In genomic region chr11:115628465-115629101, GRCm38 (mm10) we compare ENCODE assay signal across 8 mouse cellular contexts. TPM values are rescaled to one million over a fixed set of nuclear protein-coding genes. Genes with fewer than 3 reads are reported as not detected.
DNase-seq lines count a peak whose midpoint lies in the region; ATAC-seq and TF ChIP-seq lines count a peak whose summit lies in the region.

No protein-coding gene starts in this region.

- H3K4me1 ChIP-seq in cerebellum, adult 2 months (ENCODE audit: control insufficient read depth, insufficient read depth, low read length): no peaks in the 10 kb centered on the region; the same call in 1 of the 2 replicates
- peaks cover 13% of the 10 kb centered on the region for H3K4me1 ChIP-seq in forebrain, embryonic 13.5 days
- H3K4me1 ChIP-seq in liver, embryonic 12.5 days: peaks cover 37% of the 10 kb centered on the region

- peak overlapping the region; percentile 24 for H3ac ChIP-seq in C2C12 (ENCODE audit: control insufficient read depth, insufficient read length, low read depth)

- H3K4me3 ChIP-seq in cerebellum, adult 2 months (replicated peaks; ENCODE audit: insufficient read depth, low read depth, low read length): peak overlapping the region; percentile 25
- peak overlapping the region; percentile 32 for H3K4me3 ChIP-seq in C2C12 (ENCODE audit: insufficient read depth, poor library complexity, severe bottlenecking)
- H3K4me3 ChIP-seq in forebrain, embryonic 13.5 days: peak overlapping the region; percentile 69
- peak overlapping the region; percentile 77 for H3K4me3 ChIP-seq in liver, embryonic 12.5 days

- H3K27me3 ChIP-seq in cerebellum, adult 2 months (ENCODE audit: control insufficient read depth, insufficient read depth, low read length): no peaks in the 10 kb centered on the region
- H3K27me3 ChIP-seq in C2C12 (ENCODE audit: control insufficient read depth, insufficient read depth, insufficient read length): no peaks in the 10 kb centered on the region
- no peaks in the 10 kb centered on the region for H3K27me3 ChIP-seq in forebrain, embryonic 13.5 days
- H3K27me3 ChIP-seq in liver, embryonic 12.5 days (replicated peaks): no peaks in the 10 kb centered on the region

- no peak for TF ChIP-seq POLR2A in cerebellum, adult 2 months (IDR thresholded peaks at IDR 0.05; ENCODE audit: borderline replicate concordance, insufficient read depth, low read length)

- WGBS in cerebellum, adult 2 months: 48% methylated on average over 13 of the region's 13 CpGs
- 57% methylated on average over 13 of the region's 13 CpGs for WGBS in forebrain, embryonic 13.5 days
- 42% methylated on average over 13 of the region's 13 CpGs for WGBS in liver, embryonic 12.5 days (ENCODE audit: insufficient replicate concordance)

- no peak overlapping the region for H3K27ac ChIP-seq in cerebellum, adult 2 months (ENCODE audit: insufficient read depth, low read length)
- H3K27ac ChIP-seq in forebrain, embryonic 13.5 days: no peak overlapping the region
- H3K27ac ChIP-seq in liver, embryonic 12.5 days: peak overlapping the region; percentile 72

- TF ChIP-seq CTCF in cerebellum, adult 2 months (IDR thresholded peaks at IDR 0.05; ENCODE audit: borderline replicate concordance, insufficient read depth, low read depth, low read length): no peak
- no peak for TF ChIP-seq CTCF in C2C12 (IDR thresholded peaks at IDR 0.05; ENCODE audit: control insufficient read depth, insufficient read depth, insufficient read length)

- peak overlapping the region; percentile 45; the same call in 1 of the 2 replicates for H3K9ac ChIP-seq in forebrain, embryonic 13.5 days
- H3K9ac ChIP-seq in liver, embryonic 12.5 days: peak overlapping the region; percentile 72

- ATAC-seq in forebrain, embryonic 13.5 days: no peak; the same call in 1 of the 2 replicates
- peak; percentile 10 for ATAC-seq in liver, embryonic 12.5 days

- H3K36me3 ChIP-seq in C2C12 (ENCODE audit: control insufficient read depth, insufficient read depth): no peaks in the 10 kb centered on the region
- no peaks in the 10 kb centered on the region for H3K36me3 ChIP-seq in forebrain, embryonic 13.5 days (ENCODE audit: poor library complexity, severe bottlenecking)
- H3K36me3 ChIP-seq in liver, embryonic 12.5 days: peaks cover 10% of the 10 kb centered on the region

- no peak for DNase-seq in cerebellum, adult 2 months
- no peak for DNase-seq in cerebellum, postnatal 10 days
- no peak for DNase-seq in adipocyte (ENCODE audit: low spot score)
- DNase-seq in urinary bladder, adult 2 months (ENCODE audit: low spot score): no peak
- DNase-seq in thymus, adult 18-20 months: no peak

- H3K79me3 ChIP-seq in C2C12 (ENCODE audit: low read depth): no peaks in the 10 kb centered on the region

- no peaks in the 10 kb centered on the region for H3K9me3 ChIP-seq in forebrain, embryonic 13.5 days (replicated peaks)
- no peaks in the 10 kb centered on the region for H3K9me3 ChIP-seq in liver, embryonic 12.5 days (replicated peaks)

- peak overlapping the region; percentile 95 for H3K4me2 ChIP-seq in forebrain, embryonic 13.5 days
- peak overlapping the region; percentile 94 for H3K4me2 ChIP-seq in liver, embryonic 12.5 days

- H3K79me2 ChIP-seq in C2C12 (ENCODE audit: control insufficient read depth, insufficient read depth): peaks cover 7% of the 10 kb centered on the region

TF ChIP-seq in C2C12, 6 proteins besides CTCF, POLR2A, EP300 and RAD21:
- TF ChIP-seq USF1 (IDR thresholded peaks at IDR 0.05; ENCODE audit: low read depth) (no peak), MYOD1 (IDR thresholded peaks at IDR 0.05; ENCODE audit: control insufficient read depth, insufficient read length, low read depth) (no peak), CEBPB (IDR thresholded peaks at IDR 0.05; ENCODE audit: low read depth) (no peak), MAX (IDR thresholded peaks at IDR 0.05) (no peak), FOSL1 (IDR thresholded peaks at IDR 0.05; ENCODE audit: insufficient read depth, low read length, poor library complexity, severe bottlenecking) (no peak), MYOG (IDR thresholded peaks at IDR 0.05; ENCODE audit: control insufficient read depth, extremely low read depth, insufficient read length) (no peak)

RNA-seq across cellular contexts. Expression of gene Slc25a19, which starts 0.5 kb away (rescaled TPM):
- polyA plus RNA-seq in cerebellum, adult 2 months (2012; rRNA removed): 115 and 123 TPM in 2 replicates
- polyA plus RNA-seq in C2C12 (2012; fragmentation: generic; extraction: Trizol): 13.7 TPM
- 37.6 and 37.8 TPM in 2 replicates for polyA plus RNA-seq in forebrain, embryonic 13.5 days (2015; fragmentation: Nextera tagmentation; extraction: Ambion mirVana)
- polyA plus RNA-seq in liver, embryonic 12.5 days (2016; fragmentation: Nextera tagmentation; extraction: Ambion mirVana): 15.7 and 17.2 TPM in 2 replicates
- 30.0 and 31.7 TPM in 2 replicates for polyA plus RNA-seq in urinary bladder, adult 2 months (2012; rRNA removed)

RNA-seq across cellular contexts. Expression of gene Mif4gd, which starts 15.8 kb away (rescaled TPM):
- polyA plus RNA-seq in cerebellum, adult 2 months (2012; rRNA removed): 86.9 and 97.3 TPM in 2 replicates
- polyA plus RNA-seq in C2C12 (2012; fragmentation: generic; extraction: Trizol): 13.4 TPM
- polyA plus RNA-seq in forebrain, embryonic 13.5 days (2015; fragmentation: Nextera tagmentation; extraction: Ambion mirVana): 12.4 and 13.4 TPM in 2 replicates
- polyA plus RNA-seq in liver, embryonic 12.5 days (2016; fragmentation: Nextera tagmentation; extraction: Ambion mirVana): 26.6 and 27.1 TPM in 2 replicates
- 79.9 and 89.7 TPM in 2 replicates for polyA plus RNA-seq in urinary bladder, adult 2 months (2012; rRNA removed)

RNA-seq across cellular contexts. Expression of gene Gga3, which starts 24.7 kb away (rescaled TPM):
- 64.2 and 68.0 TPM in 2 replicates for polyA plus RNA-seq in cerebellum, adult 2 months (2012; rRNA removed)
- polyA plus RNA-seq in C2C12 (2012; fragmentation: generic; extraction: Trizol): 16.0 TPM
- 23.6 and 29.8 TPM in 2 replicates for polyA plus RNA-seq in forebrain, embryonic 13.5 days (2015; fragmentation: Nextera tagmentation; extraction: Ambion mirVana)
- 14.0 and 14.7 TPM in 2 replicates for polyA plus RNA-seq in liver, embryonic 12.5 days (2016; fragmentation: Nextera tagmentation; extraction: Ambion mirVana)
- 25.4 and 27.3 TPM in 2 replicates for polyA plus RNA-seq in urinary bladder, adult 2 months (2012; rRNA removed)

RNA-seq across cellular contexts. Expression of gene Mrps7, which starts 24.9 kb away (rescaled TPM):
- polyA plus RNA-seq in cerebellum, adult 2 months (2012; rRNA removed): 55.9 and 57.5 TPM in 2 replicates
- polyA plus RNA-seq in C2C12 (2012; fragmentation: generic; extraction: Trizol): 79.7 TPM
- 81.6 and 87.1 TPM in 2 replicates for polyA plus RNA-seq in forebrain, embryonic 13.5 days (2015; fragmentation: Nextera tagmentation; extraction: Ambion mirVana)
- 83.1 and 87.3 TPM in 2 replicates for polyA plus RNA-seq in liver, embryonic 12.5 days (2016; fragmentation: Nextera tagmentation; extraction: Ambion mirVana)
- 36.1 and 39.5 TPM in 2 replicates for polyA plus RNA-seq in urinary bladder, adult 2 months (2012; rRNA removed)

Comparison
In these comparisons a context has a peak if more than half of its experiments do, and no peak if none do; other contexts are left out.
1. H3K4me3 ChIP-seq: peak in every context shown above with its lines; median percentile 77 in liver, embryonic 12.5 days; 69 in forebrain, embryonic 13.5 days; 32 in C2C12; 25 in cerebellum, adult 2 months.